Mouse (Mus musculus): ENCODE measurements around the gene Dok4.

The Dok4 gene

DNA sequence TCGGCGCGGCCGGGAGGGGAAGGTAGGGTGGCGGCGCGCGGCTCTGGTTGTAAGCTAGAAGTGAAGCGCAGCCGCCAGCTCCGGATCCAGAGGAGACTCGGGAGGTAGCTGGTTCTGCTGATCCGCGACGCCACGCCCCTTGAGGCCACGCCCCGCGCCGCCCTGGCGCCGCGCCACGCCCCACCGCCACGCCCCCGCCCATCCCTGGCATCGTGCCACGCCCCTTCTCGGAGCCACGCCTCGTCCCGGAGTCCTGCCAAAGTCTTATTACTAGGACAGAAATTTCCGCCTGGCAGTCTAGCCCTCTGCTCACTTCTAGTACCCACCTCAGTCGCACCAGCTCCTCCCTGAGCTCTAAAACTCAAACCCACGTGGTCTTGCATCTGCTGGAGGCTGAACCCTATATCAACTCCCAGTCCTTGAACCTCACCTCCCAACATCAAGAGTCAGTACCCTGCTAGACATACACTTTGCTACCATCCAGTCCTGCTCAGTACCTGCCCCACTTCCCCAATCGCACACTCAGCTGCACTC lies at the start of gene Dok4:
TSS of gene Dok4 (minus strand) at position 134 of the 534 bp plus-strand sequence.
- peak; percentile 91 for DNase-seq (ENCODE audit: low spot score)

DNA sequence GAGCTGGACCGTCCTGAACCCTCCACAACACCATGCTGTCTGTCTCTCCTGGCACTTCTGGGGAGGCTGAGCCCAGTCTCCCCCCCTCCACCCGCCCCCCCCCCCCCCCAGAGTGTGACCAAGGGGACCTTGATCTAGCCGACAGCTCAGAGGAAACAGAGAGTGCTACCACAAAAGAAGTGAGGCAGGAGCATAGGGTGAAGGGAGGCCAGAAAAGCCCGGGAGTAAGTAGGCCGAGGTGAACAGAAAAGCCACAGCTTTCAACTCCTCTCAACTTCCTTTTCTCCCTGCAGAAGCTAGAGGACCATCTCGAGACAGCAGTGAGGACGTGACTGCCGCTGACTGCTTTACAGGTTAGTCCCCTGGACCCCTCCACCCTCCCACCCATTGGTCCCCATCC lies 47.3 kb upstream of the Dok4 start, which contains the start of gene Adgrg5:
TSS of gene Adgrg5 (plus strand) at position 290 of the 400 bp plus-strand sequence.
- DNase-seq (ENCODE audit: low spot score), result no peak

DNA sequence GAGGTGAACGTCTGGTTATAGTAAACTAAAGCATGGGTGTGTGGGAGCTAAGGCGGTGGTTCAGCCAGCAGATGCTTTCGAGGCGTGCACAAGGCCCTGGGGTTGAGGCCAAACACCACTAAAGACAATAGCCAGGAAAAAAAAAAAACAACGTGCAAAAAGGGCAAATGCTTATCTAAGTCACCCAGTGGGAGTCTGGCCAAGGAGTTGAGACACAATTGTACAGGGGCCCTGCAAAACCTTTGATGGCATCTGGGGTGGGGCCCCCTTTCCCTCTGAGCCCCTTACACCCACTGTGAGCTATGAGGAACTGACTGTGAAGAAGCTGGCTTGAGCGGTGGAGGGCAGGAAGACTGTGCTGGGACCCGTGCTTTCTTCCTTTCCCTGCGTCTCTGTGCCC lies 46.5 kb upstream of the Dok4 start:
- no peak for DNase-seq (ENCODE audit: low spot score)

DNA sequence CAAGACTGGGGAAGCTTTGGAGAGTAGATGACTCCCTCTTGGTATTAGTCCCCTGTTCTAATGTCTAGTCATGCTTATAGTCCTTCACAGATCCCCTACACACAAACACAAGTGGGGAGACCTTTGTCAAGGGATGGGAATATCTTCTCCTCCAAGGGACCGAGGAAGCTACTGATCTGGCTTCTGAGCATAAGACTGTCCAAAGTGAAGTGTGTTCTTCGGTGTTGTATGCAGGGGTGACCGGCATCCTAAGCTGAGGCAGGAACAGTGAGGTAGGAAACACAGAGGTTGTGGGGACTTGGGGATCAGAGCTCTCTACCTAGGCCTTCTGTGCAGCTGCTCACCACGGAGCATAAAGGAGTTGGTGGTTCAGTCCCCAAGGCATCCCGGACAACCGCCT lies 46.0 kb upstream of the Dok4 start:
- no peak for DNase-seq (ENCODE audit: low spot score)

DNA sequence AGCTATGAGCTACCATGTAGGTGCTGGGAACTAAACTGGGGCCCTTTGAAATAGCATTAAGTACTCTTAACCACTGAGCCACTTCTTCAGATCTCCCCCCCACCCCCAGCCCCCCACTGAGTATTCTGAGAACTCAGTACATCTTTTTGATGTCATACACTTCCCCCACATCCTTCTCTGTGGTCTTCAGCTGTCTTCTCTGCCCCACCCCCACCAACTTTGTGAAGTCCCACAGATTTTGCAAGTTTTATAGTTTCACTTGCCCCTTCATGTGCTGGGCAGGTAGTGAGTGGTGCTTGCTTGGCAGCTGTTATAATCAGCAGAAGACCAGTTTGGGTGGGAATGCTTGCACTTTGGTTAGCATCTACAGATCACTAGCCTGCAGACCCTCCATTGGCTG lies 43.1 kb upstream of the Dok4 start:
- no peak for DNase-seq (ENCODE audit: low spot score)

DNA sequence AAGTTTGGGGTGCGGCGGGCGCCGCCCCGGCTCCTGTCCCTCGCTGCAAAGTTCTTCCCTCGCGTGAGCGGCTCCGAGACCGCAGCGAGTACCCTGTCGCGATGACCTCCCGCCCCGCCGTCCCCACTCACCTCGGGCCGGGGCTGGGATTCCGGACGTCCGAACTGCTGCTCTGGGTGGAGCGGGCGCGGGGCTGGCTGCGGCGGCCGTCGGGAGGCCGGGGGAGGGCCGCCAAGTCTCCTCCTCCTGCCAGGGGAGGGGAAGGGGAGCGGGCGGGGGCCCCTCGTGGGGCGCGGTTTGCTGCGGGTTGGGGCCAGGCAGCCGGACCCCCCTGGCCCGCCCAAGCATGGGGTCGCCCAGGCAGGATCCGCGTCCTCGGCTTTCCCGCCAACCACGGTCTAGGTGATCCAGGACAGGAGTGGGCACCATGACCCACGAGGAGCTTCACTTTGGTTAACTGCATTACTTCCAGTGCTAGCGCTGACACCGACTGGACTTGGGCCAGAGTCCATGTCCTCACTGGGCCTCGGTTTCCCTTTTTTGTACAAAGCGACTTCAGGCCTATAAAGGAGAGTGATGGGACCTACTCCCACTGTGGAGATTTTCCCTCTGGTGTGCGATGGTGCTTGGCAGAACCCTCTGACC lies 41.8 kb upstream of the Dok4 start, which contains the start of gene Ccdc102a:
TSS of gene Ccdc102a (minus strand) at position 248 of the 645 bp plus-strand sequence.
- DNase-seq (ENCODE audit: low spot score), result peak; percentile 62

DNA sequence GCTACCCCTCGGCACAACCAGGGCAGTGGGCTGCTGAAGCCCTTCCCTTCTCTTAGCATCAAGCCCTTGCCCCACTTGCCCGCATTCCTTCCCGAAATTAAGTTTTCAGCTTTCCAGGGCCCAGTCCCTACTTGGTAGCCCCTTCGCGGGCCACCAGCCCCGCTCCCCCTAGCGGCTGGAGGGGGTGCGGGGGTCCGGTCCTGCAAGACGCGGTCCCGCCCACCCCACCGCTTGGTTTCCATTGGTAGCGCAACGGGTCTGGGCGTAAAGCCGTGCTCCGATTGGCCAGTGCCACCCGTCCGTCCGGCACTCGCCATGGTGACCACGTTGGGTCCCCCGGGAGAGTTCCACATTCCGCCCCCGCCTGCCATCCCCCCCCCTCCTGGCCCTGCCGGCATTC lies 41.2 kb upstream of the Dok4 start:
- peak; percentile 95 for DNase-seq (ENCODE audit: low spot score)

DNA sequence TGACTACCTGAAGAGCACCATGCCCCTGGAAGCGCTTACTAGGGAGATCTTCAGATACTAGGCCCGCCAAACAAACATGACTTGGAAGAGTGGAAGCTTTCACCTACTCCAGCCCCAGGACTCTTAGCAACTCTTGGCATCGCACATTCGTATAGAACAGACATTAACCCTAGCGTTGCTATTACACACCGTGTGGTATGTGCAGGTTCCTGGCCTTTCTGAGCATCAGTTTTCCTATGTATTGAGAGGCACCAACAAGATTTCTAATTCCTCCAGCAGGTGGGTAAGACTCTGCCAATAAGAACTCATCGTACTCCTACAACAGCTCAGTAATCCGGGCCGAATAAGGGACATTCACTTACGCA lies 40.8 kb upstream of the Dok4 start:
- DNase-seq (ENCODE audit: low spot score), result no peak

DNA sequence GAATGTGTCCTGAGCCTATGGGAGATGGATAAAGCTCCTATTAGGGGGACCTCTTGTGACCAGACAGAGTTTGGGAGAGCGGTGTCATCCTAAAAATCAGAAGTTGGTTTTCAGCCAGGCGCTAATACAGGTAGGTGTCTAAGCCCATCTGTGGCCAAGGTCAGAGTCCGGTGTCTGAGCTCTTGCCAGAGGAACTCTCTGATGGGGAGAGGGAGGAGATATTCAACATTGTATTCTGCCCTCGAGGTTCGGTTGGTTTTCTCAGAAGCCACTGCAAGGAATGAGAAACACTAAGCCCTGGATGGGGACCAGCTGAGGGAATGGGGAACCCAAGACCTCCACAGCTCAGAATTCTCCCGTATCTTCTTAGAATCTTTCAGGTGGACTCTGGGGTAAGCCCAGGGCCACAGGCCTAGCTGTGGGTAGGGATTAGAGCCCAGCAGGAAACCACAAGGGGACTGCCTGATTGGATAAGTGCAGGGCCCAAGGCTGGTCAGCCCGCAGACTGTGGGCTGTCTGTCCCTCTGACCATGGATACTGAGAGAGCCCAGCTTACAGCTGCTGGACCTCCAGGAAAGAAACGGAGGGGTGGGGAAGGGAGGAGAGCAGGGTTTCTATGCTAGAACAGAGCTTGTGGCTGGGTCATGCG lies 40.3 kb upstream of the Dok4 start:
- DNase-seq (ENCODE audit: low spot score), result no peak

DNA sequence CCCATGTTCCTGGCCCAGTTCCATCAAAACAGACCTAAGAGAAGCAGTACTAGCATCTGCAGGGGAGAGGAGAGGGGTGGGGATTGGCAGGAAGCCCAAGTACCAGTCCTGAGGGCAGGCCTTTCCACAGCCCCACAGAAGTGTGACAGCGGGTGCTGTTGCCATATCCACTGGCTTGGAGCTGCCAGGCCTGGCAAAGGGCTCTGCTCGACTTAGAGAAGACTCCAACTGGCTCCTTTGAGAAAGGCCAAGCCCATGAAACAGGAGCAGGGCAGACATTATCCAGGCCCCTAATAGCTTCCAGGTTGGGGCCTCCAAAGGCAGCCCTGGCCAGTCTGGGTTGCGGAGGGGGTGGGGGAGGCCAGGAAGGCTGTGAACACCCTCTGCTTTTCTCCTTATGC lies 38.6 kb upstream of the Dok4 start:
- DNase-seq (ENCODE audit: low spot score), result peak; percentile 38

DNA sequence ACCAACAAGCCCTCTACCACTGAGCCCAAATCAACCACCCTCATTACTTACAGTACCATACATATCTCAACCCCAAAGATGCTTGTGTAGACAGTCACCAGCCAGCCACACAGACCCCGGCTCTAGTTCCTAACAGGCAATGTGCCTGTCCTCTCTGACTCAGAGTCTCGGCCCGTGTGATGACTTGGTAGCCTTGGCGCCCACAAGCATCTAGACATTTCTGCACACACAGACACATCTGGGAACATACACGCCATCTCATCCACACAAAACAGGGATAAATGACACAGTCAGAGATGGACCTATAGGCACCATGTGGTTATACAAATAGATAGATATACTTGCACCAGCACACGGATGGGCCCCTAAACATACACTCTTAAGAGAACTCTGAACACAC lies 38.1 kb upstream of the Dok4 start:
- DNase-seq (ENCODE audit: low spot score), result no peak

DNA sequence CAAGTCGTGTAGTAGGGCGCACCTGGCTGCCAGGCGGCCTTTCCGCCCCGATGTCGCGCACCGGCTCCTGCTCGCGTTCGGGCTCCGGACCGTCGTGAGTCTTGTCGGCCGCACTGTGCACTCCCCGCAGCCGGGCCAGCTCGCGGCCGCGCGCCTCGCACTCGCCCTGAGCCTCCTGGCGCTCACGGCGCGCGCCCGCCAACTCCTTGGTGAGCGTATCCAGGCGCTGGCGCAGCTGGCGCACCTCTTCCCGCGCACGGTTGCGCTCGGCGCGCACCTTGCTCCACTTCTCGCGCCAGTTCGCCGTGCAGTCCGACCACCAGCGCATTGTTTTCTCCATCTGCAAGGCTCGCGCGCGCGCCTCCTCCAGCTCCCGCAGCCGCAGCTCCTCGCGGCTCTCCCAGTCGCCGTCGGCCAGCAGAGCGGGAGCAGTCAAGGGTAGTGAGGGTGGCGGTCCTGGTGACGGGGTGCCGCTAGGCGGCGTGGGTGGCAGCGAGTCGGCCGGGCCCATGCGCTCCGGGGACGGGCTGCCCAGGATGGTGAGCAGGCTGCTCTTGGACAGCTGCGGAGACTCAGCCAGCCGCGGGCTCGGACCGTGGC lies 37.0 kb upstream of the Dok4 start:
- DNase-seq (ENCODE audit: low spot score), result peak; percentile 72

DNA sequence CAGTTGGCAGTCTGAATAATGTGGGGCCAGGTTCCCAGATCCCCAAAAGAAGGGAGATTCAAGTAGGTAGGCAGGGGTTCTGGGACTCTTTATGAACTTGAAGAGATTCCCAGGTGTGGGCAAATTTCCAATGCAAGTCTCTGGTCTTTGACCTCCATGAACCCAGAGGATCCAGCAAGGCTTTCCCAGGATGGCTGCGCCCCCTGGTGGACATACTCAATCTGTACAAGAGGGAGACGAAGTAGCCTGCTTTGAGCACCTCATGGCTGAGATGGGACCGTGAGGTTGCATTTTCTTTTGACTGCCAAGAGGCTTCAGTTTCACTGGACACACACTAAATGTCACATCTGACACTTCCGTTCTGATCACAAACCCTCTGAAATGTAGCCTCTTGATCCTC lies 32.7 kb upstream of the Dok4 start:
- peak; percentile 83 for DNase-seq (ENCODE audit: low spot score)

DNA sequence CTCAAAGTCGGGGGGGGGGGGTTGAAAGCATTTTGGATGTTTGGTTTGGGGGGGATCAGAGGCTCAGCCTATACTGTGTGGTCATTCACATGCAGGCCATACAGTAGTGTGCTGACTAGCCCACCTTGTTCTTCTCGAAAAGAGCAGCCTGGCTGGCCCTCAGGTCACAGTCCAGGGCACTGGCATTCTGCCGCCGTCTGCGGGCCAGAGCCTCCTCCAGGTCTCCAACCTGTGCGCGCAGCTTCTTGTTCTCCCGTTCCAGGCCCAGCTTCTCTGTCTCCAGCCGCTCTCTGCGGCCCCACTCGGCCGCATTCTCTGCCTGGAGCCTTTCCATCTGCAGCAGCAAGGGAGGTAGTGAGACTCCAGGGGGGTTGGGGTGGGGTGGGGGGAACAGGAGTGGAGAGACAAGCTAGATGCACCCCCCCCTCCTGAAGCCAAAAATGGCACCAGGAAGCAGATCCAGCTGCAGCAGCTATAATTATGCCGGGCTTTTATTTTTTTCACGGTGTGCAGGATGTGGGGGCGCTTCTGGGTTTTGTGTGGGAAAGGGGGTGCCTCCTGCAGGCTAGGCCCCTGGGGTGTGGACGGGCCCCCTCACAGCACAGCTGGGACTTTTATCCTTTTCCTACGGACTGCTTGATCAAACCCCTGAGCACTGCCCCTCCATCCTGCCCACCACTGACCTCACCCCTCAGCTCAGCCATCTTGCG lies 31.6 kb upstream of the Dok4 start:
- no peak for DNase-seq (ENCODE audit: low spot score)

DNA sequence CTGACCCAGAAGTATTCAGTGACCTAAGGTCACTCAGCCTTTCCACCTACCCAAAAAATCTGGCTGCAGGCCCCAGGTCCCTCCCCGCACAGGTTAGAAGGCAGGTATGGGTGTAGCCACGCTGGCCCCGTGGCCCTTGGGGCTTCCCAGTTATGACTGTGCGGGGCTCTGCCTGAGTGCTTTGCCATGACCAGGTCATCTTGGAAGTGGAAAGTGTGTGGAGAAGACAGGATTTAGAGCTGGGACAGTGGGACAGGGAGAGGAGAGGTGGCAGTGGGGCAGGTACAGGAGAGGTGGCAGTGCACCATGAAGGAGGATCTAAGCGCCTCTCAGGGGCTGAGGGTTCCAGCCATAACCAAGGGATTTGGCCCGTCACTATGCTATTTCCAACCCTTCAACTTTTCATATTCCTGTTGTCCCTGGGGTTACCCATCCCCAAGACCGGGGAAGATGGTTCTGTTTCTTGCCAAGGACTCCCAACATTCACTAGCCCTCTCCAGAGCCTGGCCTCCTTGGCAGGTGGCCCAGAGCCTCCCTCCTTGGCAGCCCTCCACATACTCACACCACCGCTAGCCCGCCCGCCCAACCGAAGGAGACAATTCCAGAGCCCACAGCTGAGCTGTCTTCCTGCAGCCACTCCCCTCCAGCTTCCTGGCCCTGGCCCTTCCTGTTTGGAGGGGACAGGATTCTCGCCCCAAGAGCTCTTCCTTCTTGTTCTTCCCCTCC lies 28.5 kb upstream of the Dok4 start:
- DNase-seq (ENCODE audit: low spot score), result peak; percentile 80

DNA sequence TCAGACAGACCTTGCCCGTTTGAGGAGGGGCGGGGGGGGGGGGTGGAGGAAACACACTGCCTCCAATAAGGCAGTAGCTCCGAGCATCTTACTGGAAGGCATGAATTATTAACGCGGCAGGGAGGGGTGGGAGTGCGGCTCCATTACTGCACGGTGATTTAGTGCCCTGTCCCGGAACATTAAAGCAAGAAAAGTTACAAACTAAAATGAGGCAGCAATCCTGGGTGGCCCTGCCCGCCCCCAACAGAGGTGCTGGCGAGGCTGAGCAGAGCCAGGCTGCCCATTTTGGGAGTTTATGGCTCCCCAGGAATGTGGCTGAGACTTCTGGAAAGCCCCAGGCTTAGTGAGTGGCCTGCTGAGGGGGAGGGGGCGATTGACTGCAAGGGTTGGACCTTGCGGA lies 27.6 kb upstream of the Dok4 start:
- DNase-seq (ENCODE audit: low spot score), result peak; percentile 35

DNA sequence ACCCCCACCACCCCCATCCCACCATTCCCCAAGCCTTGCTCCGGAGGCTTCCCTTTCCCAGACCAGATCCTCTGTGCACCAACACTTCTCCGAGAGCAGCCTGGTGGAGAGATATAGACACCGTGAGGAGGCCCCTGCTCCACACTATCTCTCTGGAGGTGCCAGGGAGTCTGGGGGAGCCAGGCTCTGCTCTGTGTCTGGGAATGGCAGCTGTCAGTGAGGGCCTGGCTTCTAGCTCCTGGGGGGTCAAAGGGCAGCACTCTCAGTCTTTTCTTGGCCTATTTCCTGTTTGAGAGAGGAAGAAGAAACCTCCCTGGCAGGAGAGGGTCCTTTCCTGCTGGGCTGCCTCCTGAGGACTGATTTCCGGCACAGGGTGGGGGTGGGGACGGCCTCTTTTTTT lies 24.9 kb upstream of the Dok4 start:
- DNase-seq (ENCODE audit: low spot score), result no peak

DNA sequence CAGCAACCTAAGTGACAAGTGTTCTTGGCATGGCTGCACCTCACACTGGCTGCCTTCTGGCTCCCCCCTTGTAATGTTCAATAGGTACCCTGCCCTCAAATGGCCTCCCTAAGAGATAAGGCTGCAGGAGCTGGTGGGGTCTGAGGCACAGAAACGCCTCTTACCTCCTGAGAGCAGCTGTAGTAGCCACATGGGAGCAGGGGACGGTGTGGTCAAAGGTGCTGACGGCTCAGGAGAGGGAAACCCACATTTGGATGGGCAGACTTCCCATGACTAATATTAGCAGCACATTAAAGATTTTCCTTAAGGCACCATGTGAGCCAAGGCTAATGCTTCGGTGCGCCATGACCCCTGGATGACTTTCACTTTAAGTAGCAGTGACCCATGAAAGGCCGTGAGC lies 24.5 kb upstream of the Dok4 start:
- DNase-seq (ENCODE audit: low spot score), result no peak

DNA sequence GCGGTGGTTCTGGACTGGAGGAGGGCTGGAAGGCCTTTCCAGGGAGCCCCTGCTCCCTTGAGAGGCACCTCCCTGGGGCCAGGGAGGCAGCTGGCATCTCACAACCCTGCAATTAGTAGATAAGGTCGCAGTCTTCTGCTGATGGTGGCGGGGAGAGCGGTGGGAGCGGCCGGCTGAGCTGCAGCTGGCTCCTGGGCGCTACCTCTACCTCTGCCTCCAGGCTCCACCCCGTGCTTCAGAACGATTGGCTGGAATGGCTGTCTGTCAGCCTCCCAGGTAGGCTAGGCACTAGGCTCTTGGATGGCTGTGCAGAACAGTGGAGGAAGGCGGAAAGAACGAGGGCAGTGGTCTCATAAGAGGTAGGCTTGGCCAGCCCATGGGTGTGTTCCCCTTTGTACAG lies 23.1 kb upstream of the Dok4 start:
- peak; percentile 60 for DNase-seq (ENCODE audit: low spot score)

DNA sequence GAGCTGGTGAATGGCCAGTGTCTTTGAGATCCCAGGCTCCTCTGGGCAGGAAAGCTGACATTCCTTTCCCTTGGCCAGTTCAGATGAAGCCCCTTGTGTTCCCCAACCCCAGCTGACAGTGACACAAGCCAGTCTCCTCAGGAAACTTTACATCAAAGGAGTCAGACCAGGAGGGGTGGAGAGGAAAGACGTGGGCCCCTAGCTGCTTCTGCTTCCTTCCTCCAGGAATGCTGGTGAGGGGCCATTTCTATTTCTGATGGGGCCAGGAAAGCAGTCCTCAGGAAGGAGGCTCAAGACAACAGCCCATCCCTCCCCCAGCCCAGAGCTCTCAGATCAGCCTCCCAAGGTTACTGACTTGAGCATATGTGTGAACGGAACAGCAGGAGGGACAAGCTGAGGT lies 16.8 kb upstream of the Dok4 start:
- DNase-seq (ENCODE audit: low spot score), result no peak

DNA sequence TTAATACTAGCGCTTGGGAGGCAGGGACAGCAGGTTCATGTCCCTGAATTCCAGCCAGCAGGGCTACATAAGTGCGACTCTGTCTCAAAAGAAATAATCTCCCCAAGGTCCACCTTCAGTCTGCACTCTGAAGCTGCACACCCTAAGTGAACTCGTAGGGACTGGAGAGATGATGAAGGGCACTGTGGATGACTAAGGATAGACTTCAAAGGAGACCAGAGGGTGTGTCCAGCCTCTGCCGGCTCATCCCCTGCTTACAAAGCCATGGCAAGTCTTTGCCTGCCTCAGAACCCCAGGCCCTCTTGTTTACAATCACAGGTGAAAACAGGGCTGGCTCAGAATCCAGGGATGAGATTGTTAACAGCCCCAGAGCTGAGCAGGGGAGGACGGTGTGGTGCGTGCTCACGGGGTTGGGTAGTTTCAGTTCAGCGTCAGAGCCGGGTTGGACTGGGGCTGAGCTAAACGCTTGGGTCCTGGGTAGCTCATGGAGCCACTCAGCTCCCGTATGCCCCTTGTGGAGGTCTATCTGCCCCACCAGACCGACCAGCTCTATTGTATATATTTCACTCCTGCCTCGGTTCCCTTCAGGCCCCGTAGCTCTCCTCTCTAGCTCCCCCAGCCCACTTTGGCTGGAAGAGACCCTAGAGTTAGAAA lies 12.4 kb upstream of the Dok4 start:
- no peak for DNase-seq (ENCODE audit: low spot score)

DNA sequence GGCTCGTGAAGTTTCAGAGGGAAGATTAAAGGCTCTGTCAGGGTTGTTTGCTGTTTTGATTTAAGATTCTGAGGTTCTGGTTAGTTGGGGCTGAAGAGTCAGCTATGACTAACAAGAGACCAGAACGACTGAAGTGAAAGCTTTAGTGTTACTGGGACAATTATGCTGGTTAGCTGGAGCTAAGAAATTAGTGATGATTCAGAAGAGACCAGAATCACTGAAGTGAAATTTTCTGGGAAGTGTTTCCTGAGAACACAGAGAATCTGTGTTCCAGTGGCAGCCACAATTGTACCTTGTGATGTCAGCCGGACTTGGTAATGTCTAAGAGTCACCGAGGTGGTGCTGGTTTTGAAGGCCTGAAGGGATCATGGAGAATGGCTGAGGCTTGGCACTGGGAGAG lies 4.6 kb upstream of the Dok4 start:
- no peak for DNase-seq (ENCODE audit: low spot score)

Data from urinary bladder, postnatal 14 days (tissue).